Mouse (Mus musculus) megakaryocyte, embryonic 14.5 days (primary cell): ENCODE data around the gene Olfr963.

Experiments
- FLI1 ChIP-seq: IDR thresholded peaks from 2 replicates; pipeline ENCODE4 v1.6.1; 2012; ENCODE audit warnings: low read length, inconsistent platforms, mixed read lengths
- GATA1 ChIP-seq: IDR thresholded peaks from 3 replicates; pipeline ENCODE4 v1.6.1; 2012; ENCODE audit warnings: mixed read lengths, low read length, inconsistent platforms, borderline replicate concordance

GRCm38 (mm10) chr9:39707017-39707416, 40.0 kb downstream of the Olfr963 start, which contains the start of gene Olfr149:
- no peak for TF ChIP-seq GATA1
- TF ChIP-seq FLI1: no peak
